ENCODE assay signal across 15 mouse cellular contexts in genomic region chr12:44344075-44344474, GRCm38 (mm10). TPM values are rescaled to one million over a fixed set of nuclear protein-coding genes. Genes with fewer than 3 reads are reported as not detected.
DNase-seq lines count a peak whose midpoint lies in the region; ATAC-seq and TF ChIP-seq lines count a peak whose summit lies in the region.
"Had no signal": no experiment of that assay in that cellular context is flagged by ENCODE, and none has a peak within 500 bp of the region (broad histone marks: within the 10 kb centered on the region; RNA-seq: fewer than 3 reads in every experiment).

No protein-coding gene starts in this region.

- intact Hi-C loops in heart, postnatal 14 days (cut with DNase I): no loop called here

- TF ChIP-seq POLR2A in brain, embryonic 14.5 days (IDR thresholded peaks at IDR 0.05; ENCODE audit: borderline replicate concordance, extremely low read depth, insufficient read depth, insufficient read length, poor library complexity, severe bottlenecking): no peak

- TF ChIP-seq CTCF in brain, embryonic 14.5 days (IDR thresholded peaks at IDR 0.05; ENCODE audit: borderline replicate concordance, extremely low read depth, insufficient read depth, insufficient read length): no peak

- no peak overlapping the region for H3K9ac ChIP-seq in limb, embryonic 13.5 days
- H3K9ac ChIP-seq in midbrain, embryonic 14.5 days (replicated peaks; ENCODE audit: low read length): no peak overlapping the region
- H3K9ac ChIP-seq: limb, embryonic 15.5 days; lung, embryonic 14.5 days; stomach, embryonic 15.5 days had no signal

- 59% methylated on average over 6 of the region's 6 CpGs for WGBS in limb, embryonic 13.5 days
- WGBS in limb, embryonic 10.5 days: 71% methylated on average over 6 of the region's 6 CpGs
- 71% methylated on average over 6 of the region's 6 CpGs for WGBS in hindbrain, embryonic 10.5 days
- WGBS in midbrain, embryonic 14.5 days: 62% methylated on average over 6 of the region's 6 CpGs

- no peak overlapping the region for H3K27ac ChIP-seq in limb, embryonic 13.5 days
- no peak overlapping the region for H3K27ac ChIP-seq in limb, embryonic 10.5 days
- 0 out of 2 replicates have a peak overlapping the region, but pooled peaks have one; percentile 9 for H3K27ac ChIP-seq in hindbrain, embryonic 10.5 days
- no peak overlapping the region for H3K27ac ChIP-seq in midbrain, embryonic 14.5 days (replicated peaks; ENCODE audit: low read depth, low read length)
- H3K27ac ChIP-seq: limb, embryonic 15.5 days; stomach, embryonic 15.5 days had no signal

- no peak overlapping the region for H3K4me2 ChIP-seq in limb, embryonic 13.5 days (replicated peaks)
- H3K4me2 ChIP-seq in midbrain, embryonic 14.5 days (ENCODE audit: low read length): no peak overlapping the region
- H3K4me2 ChIP-seq: limb, embryonic 15.5 days; lung, embryonic 14.5 days; stomach, embryonic 15.5 days had no signal

- no peaks in the 10 kb centered on the region for H3K4me1 ChIP-seq in limb, embryonic 13.5 days
- no peaks in the 10 kb centered on the region for H3K4me1 ChIP-seq in limb, embryonic 10.5 days
- H3K4me1 ChIP-seq in hindbrain, embryonic 10.5 days (replicated peaks): peaks cover 40% of the 10 kb centered on the region
- H3K4me1 ChIP-seq in midbrain, embryonic 14.5 days (ENCODE audit: control insufficient read depth, insufficient read depth, low read length): peaks cover 26% of the 10 kb centered on the region
- H3K4me1 ChIP-seq: limb, embryonic 15.5 days; stomach, embryonic 15.5 days had no signal

- no peak overlapping the region for H3K4me3 ChIP-seq in limb, embryonic 13.5 days
- no peak overlapping the region for H3K4me3 ChIP-seq in limb, embryonic 10.5 days
- H3K4me3 ChIP-seq in hindbrain, embryonic 10.5 days: no peak overlapping the region
- no peak overlapping the region for H3K4me3 ChIP-seq in midbrain, embryonic 14.5 days (replicated peaks; ENCODE audit: low read depth, low read length)
- H3K4me3 ChIP-seq: limb, embryonic 15.5 days; stomach, embryonic 15.5 days had no signal

- H3K9me3 ChIP-seq in limb, embryonic 13.5 days: no peaks in the 10 kb centered on the region
- no peaks in the 10 kb centered on the region for H3K9me3 ChIP-seq in limb, embryonic 10.5 days (replicated peaks)
- no peaks in the 10 kb centered on the region for H3K9me3 ChIP-seq in hindbrain, embryonic 10.5 days
- H3K9me3 ChIP-seq in midbrain, embryonic 14.5 days (ENCODE audit: control insufficient read depth, low read length): no peaks in the 10 kb centered on the region
- H3K9me3 ChIP-seq: limb, embryonic 15.5 days; stomach, embryonic 15.5 days had no signal

- peak; percentile 59; the same call in 1 of the 2 replicates for ATAC-seq in limb, embryonic 13.5 days (ENCODE audit: low FRiP score, low read depth)
- no peak for ATAC-seq in midbrain, embryonic 14.5 days (ENCODE audit: low FRiP score, low TSS enrichment)
- ATAC-seq: intestine, embryonic 16.5 days had no signal

- DNase-seq in limb, embryonic 10.5 days (ENCODE audit: low spot score): no peak
- peak; percentile 44 for DNase-seq in brain, embryonic 14.5 days (ENCODE audit: low read depth)
- DNase-seq in hindbrain, embryonic 10.5 days (ENCODE audit: low spot score): peak; percentile 26
- peak; percentile 29 for DNase-seq in midbrain, embryonic 14.5 days
- no peak for DNase-seq in urinary bladder, adult 18-20 months (ENCODE audit: low spot score in 2 of 2)
- no peak for DNase-seq in heart, postnatal 14 days
- DNase-seq: adrenal gland, adult 8-10 months; cerebellum, adult 9-10 months; kidney, postnatal 25 days; lung, embryonic 14.5 days; thymus, postnatal 25 days had no signal

- H3K36me3 ChIP-seq in limb, embryonic 13.5 days: no peaks in the 10 kb centered on the region
- H3K36me3 ChIP-seq in limb, embryonic 10.5 days: no peaks in the 10 kb centered on the region
- H3K36me3 ChIP-seq in hindbrain, embryonic 10.5 days: no peaks in the 10 kb centered on the region
- no peaks in the 10 kb centered on the region for H3K36me3 ChIP-seq in midbrain, embryonic 14.5 days (ENCODE audit: control insufficient read depth, insufficient read depth, low read length)
- H3K36me3 ChIP-seq: limb, embryonic 15.5 days; stomach, embryonic 15.5 days had no signal

- H3K27me3 ChIP-seq in limb, embryonic 13.5 days: no peaks in the 10 kb centered on the region
- H3K27me3 ChIP-seq in limb, embryonic 10.5 days (ENCODE audit: low read depth, poor library complexity, severe bottlenecking): no peaks in the 10 kb centered on the region
- no peaks in the 10 kb centered on the region for H3K27me3 ChIP-seq in hindbrain, embryonic 10.5 days (ENCODE audit: insufficient read depth, poor library complexity, severe bottlenecking)
- no peaks in the 10 kb centered on the region for H3K27me3 ChIP-seq in midbrain, embryonic 14.5 days (ENCODE audit: control insufficient read depth, insufficient read depth, low read length)
- H3K27me3 ChIP-seq: limb, embryonic 15.5 days; stomach, embryonic 15.5 days had no signal

RNA-seq across cellular contexts. Expression of gene Nrcam, which starts 15.4 kb away (rescaled TPM):
- 2.9 and 3.0 TPM in 2 replicates for polyA plus RNA-seq in limb, embryonic 13.5 days (2015; fragmentation: Nextera tagmentation; extraction: Ambion mirVana)
- polyA plus RNA-seq in limb, embryonic 10.5 days (2016; fragmentation: Nextera tagmentation; extraction: Ambion mirVana): 0.82 and 0.91 TPM in 2 replicates
- polyA plus RNA-seq in brain, embryonic 14.5 days (2012; rRNA removed): 61.2 and 89.1 TPM in 2 replicates
- polyA plus RNA-seq in hindbrain, embryonic 10.5 days (2016; fragmentation: Nextera tagmentation; extraction: Ambion mirVana): 24.2 and 46.9 TPM in 2 replicates
- polyA plus RNA-seq in midbrain, embryonic 14.5 days (2014; fragmentation: Nextera tagmentation; extraction: Ambion mirVana): 137 and 198 TPM in 2 replicates
- under 1 TPM; 0.32 to 0.45 TPM for total RNA-seq in heart, postnatal 14 days (2021)

Comparison
In these comparisons a context has a peak if more than half of its experiments do, and no peak if none do; other contexts are left out.
1. DNase-seq: peak in brain, embryonic 14.5 days (single experiment), hindbrain, embryonic 10.5 days (single experiment) and midbrain, embryonic 14.5 days (single experiment); none in limb, embryonic 10.5 days (single experiment), urinary bladder, adult 18-20 months (0 of 2) and heart, postnatal 14 days (0 of 2).